Mouse (Mus musculus): ENCODE data around the gene Fn1.
A peak's percentile ranks its signal among the peaks of the same experiment; 100 is the strongest.

DNA sequence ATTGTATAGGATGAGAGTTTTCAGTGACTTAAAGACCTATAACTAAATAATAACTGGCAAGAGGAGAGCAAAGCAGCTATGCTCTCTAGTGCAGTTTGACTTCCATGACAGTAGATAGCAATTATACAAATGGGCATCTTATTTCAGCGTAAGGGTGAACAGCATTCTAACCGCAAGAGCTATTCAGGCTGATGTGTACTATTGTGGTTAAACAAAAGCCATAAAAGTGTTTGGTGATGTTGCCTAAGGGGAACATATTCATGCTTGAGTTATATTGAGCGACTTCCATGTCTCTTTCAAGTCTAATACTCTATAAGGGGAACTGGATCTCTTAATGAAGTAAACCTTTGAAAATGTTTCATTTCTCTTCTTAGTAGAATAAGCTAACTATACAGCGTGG lies 21.3 kb upstream of the Fn1 start:
- TF ChIP-seq CTCF (IDR thresholded peaks at IDR 0.05; ENCODE audit: control insufficient read depth, insufficient read depth, insufficient read length) (no peak), USF1 (IDR thresholded peaks at IDR 0.05; ENCODE audit: low read depth) (no peak), CEBPB (IDR thresholded peaks at IDR 0.05; ENCODE audit: low read depth) (peak; percentile 73), FOSL1 (IDR thresholded peaks at IDR 0.05; ENCODE audit: insufficient read depth, low read length, poor library complexity, severe bottlenecking) (no peak), MYOD1 (IDR thresholded peaks at IDR 0.05; ENCODE audit: control insufficient read depth, insufficient read length, low read depth) (no peak), MAX (IDR thresholded peaks at IDR 0.05) (no peak), MYOG (IDR thresholded peaks at IDR 0.05; ENCODE audit: control insufficient read depth, extremely low read depth, insufficient read length) (no peak)
